Mouse (Mus musculus) embryo, embryonic 9.5 days (tissue): Measurements from ENCODE around the gene Pou5f1.
A peak's percentile ranks its signal among the peaks of the same experiment; 100 is the strongest.
"Not testable (repeated sequence)": the region's sequence is repeated elsewhere in the genome, so short reads cannot be mapped to it uniquely, and the experiment has no call there.

Source experiments
- DNase-seq: peaks from one replicate; pipeline ENCODE4 v3.0.0-alpha.2; 2017; ENCODE audit errors: extremely low spot score

The Pou5f1 gene

GRCm38 (mm10) chr17:35505776-35506175 is at the start of gene Pou5f1:
Pou5f1 (plus strand) TSS chr17:35506018.
- no peak for DNase-seq

DNA sequence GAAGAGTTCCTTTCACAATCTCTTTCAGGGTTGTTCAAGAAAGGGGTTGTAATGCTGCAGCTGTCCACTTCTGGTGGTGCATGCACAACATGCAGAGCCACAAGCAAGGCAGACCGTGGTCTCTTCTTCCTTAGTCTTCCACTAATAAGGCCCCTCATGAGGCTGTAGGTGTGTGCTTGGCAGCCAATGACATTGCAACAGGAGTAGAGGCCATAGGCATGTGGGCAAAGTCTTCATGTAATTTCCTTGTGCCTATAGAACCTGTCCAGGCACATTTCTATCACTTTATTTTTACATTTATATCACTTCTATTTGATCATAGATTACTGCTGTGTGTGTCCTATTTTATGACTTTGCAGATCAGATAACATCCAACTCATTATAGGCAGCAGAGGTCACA is 47.6 kb upstream of the Pou5f1 start:
- not testable (repeated sequence) for DNase-seq

- DNase-seq = not testable (repeated sequence)
Measured at GRCm38 (mm10) chr17:35460513-35461341, 45.1 kb upstream of the Pou5f1 start.

GRCm38 (mm10) chr17:35465651-35466050 is 40.2 kb upstream of the Pou5f1 start:
- peak; percentile 60 for DNase-seq

- DNase-seq = not testable (repeated sequence)
Measured at GRCm38 (mm10) chr17:35468936-35469335, 36.9 kb upstream of the Pou5f1 start.

GRCm38 (mm10) chr17:35469842-35470751 is 35.7 kb upstream of the Pou5f1 start, which contains the start of gene H2-Q10:
H2-Q10 (plus strand) TSS chr17:35470089.
- DNase-seq = peak; percentile 29

- DNase-seq = peak; percentile 51
Measured at GRCm38 (mm10) chr17:35484066-35484465, 21.8 kb upstream of the Pou5f1 start.

DNA sequence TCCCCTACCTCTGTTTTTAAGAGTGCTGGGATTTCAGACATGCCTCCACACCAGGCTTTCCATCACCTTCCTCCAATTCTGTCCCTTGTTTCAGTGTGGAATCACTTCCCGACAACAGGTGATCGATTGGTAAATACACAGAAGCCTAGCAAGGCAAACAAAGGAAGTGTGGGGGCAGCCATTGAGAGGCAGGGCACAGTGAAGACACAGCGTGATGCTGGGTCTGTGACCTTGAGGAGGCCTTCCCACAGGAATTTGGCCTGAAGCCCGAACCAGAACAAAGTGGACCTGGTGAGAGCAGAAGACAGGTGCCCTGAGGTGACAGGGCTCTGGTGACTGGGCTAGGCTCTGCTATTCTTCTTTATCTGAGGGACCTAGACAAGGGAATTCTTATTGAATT is 20.1 kb upstream of the Pou5f1 start:
- no peak for DNase-seq

GRCm38 (mm10) chr17:35486726-35487125 is 19.1 kb upstream of the Pou5f1 start:
- no peak for DNase-seq

GRCm38 (mm10) chr17:35488041-35488440 is 17.8 kb upstream of the Pou5f1 start:
- no peak for DNase-seq

- no peak for DNase-seq
Measured at GRCm38 (mm10) chr17:35490320-35490719, 15.5 kb upstream of the Pou5f1 start.

DNA sequence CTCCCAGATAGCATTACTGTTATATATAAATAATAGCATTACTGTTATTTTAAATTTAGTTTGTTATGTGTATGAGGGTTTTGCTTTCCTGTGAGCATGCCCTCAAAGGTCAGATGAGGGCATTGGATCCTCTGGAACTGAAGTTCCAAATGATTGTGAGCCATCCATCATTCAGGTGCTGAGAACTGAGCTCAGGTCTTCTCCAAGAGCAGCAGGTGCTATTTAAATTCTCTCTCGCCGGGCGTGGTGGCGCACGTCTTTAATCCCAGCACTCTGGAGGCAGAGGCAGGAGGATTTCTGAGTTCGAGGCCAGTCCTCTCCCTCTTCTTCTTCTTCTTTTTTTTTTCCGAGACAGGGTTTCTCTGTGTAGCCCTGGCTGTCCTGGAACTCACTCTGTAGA is 8.7 kb upstream of the Pou5f1 start:
- no peak for DNase-seq

DNA sequence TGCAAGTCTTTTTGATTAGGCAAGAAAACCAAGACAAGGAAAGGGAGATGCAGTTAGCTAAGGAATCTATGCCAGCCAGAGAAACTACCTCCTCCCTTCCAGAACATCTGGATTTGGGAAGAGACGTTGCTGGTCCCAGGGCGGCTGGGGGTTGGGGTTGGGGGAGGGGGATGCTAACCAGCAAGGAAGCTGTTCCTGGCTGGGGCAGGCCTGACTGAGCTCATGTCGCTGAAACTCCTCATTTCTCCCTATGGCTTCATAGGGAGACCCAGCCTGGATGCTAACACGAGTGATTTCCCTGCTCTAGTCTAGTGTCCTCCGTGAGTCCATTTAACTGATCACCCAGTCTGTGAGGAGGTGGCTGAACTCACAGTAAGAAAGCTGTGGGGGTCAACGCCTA is 3.6 kb upstream of the Pou5f1 start:
- DNase-seq = no peak

DNA sequence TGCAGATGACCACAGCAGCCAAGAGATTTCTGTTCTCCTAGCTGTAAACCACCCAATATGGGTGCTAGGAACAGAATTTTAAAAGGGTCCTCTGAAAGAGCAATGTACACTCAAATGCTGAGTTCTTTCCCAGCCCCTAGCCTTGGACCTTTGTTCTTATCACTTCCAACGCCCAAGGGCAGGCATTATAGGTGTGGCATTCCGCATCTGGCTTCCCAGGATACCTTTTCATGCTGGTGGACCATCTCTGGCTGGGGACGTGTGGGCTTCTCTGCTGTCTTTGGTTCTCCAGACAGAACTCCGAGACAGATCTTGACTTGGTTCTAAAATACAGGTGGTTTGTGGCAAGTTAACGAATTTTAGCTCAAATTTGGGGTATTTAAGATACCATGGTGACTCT is 3.1 kb upstream of the Pou5f1 start:
- no peak for DNase-seq

DNA sequence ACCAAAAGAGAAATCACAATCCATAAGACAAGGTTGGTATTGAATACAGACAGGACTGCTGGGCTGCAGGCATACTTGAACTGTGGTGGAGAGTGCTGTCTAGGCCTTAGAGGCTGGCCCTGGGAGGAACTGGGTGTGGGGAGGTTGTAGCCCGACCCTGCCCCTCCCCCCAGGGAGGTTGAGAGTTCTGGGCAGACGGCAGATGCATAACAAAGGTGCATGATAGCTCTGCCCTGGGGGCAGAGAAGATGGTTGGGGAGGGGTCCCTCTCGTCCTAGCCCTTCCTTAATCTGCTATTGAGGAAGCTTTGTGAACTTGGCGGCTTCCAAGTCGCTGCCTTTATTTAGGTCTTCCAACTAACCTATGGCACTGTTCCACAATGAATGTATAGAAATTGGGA is 2.0 kb upstream of the Pou5f1 start:
- no peak for DNase-seq

GRCm38 (mm10) chr17:35504628-35505481 is 963 bp upstream of the Pou5f1 start:
- DNase-seq = no peak

DNA sequence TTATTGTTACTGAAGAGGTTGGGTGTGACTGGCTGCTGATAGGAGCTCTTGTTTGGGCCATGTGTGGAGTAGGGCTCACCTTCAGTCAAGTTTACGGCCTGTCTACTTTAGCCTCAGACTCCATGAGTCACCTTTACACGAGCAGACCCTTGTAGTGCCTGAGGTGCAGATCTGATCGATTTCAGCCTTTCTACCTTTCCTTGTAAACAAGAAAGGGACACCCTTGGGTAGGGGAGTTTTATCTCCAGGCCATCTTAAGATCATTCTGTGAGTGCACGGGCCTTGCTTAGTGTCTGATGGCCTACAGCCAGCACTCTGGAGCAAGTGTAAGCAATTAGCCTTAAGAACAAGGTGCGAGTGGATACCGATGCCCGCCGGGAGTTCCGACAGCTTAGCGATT is 1.1 kb downstream of the Pou5f1 start:
- no peak for DNase-seq

GRCm38 (mm10) chr17:35507556-35508260 is 1.9 kb downstream of the Pou5f1 start:
- no peak for DNase-seq

GRCm38 (mm10) chr17:35508279-35508678 is 2.5 kb downstream of the Pou5f1 start:
- not testable (repeated sequence) for DNase-seq

DNA sequence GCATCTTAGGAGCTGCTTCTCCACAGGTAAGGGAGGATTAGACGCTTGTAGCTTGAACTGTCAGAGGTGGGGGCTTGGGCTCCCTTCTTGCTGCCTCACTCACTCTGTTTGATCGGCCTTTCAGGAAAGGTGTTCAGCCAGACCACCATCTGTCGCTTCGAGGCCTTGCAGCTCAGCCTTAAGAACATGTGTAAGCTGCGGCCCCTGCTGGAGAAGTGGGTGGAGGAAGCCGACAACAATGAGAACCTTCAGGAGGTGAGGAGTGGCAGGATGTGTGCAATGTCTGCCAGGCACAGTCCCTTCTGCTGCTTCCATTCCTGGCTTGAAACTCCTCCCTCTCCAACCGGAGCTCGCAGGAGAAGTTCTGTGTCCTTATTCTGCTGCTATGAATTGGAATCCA is 3.5 kb downstream of the Pou5f1 start:
- no peak for DNase-seq
